Mouse (Mus musculus): ENCODE measurements around the gene Nr1d1.

Nr1d1 gene

DNA sequence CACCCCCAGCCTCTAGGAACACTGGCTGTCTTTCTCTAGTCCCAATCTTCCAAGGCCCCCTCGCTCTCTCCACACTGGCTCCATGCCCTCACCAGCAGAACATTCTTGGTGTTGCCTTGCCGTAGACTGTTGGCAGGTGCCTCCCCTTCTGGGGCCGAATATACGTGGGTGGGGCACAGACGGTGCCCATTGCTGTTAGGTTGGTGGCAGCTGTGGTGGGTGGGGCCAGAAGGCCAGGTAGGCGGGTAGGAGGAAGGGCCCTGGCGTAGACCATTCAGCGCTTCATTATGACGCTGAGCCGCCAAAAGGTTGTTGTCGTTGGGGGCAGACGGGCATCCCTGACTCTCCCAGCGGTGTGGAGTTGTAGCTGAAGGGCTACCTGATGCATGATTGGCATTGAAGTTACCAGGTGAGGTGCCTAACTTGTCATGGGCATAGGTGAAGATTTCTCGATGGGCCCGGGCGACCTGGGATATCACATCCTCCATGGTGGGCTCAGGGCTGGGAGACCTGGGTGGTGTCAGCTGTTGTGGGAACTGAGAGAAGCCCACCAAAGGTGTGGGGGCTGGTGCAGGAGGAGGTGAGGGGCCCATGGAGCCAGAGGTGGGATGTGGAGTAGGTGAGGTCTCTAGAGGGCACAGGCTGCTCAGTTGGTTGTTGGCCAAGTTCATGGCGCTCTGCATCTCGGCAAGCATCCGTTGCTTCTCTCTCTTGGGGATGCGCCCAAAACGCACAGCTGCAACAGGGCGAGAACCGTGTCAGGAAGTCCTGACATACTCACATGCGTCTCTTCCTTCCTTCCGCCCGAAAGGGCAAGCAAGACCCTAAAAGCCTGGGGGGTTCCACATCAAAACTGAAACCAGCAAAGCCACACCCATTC is 4.8 kb downstream of the Nr1d1 start:
- no peak for DNase-seq (ENCODE audit: low spot score in 2 of 2)

DNA sequence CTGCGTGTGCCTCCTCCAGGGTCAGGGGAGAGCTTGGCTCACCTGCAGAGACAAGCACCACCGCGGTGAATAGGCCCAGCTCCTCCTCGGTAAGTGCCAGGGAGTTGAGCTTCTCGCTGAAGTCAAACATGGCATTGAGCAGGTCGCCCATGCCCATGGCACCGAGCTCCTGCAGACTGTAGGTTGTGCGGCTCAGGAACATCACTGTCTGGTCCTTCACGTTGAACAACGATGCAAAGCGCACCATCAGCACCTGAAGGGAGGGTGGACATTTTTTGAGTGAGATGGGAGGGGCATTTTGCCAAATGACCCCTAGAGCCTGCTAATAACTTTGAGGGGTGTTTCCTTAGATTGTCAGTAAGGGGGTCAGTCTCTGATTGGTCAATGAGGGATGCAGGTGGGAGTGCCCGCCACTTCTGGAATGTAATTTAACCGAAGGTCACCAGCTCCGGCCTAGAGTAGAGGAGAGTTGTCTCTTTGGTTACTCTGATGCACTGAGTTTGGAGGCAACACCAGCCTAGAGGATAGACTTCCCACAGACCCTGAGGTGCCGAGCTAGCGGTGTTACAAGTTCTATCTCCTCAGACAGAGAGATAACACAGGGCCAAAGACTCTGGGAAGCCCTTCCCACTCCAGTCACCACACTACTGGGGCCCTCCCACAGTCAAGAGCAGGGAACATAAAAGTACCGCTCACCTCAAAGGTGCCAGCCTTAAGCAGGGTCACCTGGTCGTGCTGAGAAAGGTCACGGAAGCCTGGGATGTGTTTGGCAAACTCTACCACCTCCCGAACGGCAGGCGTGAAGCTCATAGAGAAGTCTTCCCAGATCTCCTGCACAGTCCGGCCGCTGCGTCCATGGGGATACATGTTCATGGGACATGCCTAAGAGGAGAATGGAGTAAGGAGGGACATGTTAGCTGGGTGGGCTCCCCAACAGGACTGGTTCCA is 5.9 kb downstream of the Nr1d1 start:
- no peak for DNase-seq (ENCODE audit: low spot score in 2 of 2)

DNA sequence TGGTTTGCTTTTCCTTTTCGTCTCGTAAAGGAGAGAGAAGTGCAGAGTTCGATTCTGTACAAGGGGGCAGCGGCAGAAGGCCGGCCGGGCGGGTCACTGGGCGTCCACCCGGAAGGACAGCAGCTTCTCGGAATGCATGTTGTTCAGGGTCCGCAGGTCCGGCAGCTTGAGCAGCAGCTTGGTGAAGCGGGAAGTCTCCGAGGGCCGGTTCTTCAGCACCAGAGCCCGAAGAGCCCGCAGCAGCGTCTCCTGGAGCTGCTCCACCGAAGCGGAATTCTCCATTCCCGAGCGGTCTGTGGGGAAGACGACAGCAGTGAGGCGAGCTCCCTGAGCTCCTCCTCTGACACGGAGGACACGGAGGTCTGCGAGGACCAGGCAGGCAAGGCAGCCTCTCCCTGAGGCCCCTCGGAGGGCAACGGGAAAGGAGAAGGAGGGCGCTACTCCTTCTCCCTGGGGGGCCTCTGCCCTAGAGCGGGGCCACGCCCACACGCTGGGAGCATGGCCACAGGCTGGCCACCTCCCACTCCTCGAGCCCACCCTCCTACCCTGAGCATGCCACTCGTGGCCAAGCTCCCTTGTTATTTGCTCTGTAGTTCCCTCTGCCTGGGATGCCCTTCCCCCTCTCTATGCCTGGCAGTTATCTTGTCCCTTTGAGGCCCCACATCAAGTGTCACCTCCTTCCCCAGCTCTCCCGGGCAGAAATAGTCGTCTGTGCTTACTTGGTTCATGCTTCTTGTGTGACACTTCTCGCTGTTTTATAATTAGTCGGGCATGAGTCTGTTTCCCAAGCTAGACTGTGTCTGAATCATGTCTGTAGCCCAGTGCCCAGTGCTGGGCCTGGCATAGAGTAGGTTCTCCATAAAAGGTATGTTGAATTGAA is 6.8 kb downstream of the Nr1d1 start:
- DNase-seq (ENCODE audit: low spot score in 2 of 2), result no peak

DNA sequence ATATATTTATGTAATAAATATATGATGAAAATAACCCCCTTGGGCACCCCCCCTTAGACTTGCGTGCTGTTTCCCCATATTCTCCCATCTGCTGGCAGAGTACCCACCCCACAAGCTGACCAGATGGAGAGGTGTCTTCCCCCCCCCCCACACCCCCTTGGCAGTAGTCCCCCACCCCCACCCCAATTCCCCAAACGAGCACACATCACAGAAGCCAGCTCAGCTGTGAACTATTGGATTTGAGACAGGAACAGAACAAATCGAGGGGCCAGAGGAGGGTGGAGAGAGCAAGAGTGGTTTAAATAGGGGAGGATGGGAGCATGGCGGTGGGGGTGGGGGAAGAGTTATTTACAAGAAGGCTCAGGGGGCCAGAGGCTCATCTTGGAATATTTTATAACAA is 7.4 kb downstream of the Nr1d1 start:
- DNase-seq (ENCODE audit: low spot score in 2 of 2), result no peak

DNA sequence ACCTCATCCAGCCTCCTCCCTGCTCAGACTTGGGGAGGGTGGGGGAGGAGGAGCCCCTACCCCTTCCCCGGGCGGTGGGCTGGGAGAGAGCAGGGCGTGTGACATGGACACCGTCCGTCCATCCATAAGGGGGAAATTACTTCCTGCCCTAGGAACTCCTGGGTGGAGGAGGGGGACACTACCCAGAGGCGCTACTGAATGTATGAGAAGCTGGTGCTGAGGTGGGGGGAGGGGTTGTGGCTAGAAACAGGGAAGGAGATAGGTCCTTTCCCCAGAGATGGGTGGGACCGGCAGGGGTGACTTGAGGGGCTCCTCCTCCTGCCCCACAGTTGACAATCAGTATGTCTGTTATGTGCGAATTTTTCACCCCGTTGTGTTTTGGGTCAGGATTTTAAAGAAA is 7.9 kb downstream of the Nr1d1 start:
- no peak for DNase-seq (ENCODE audit: low spot score in 2 of 2)

DNA sequence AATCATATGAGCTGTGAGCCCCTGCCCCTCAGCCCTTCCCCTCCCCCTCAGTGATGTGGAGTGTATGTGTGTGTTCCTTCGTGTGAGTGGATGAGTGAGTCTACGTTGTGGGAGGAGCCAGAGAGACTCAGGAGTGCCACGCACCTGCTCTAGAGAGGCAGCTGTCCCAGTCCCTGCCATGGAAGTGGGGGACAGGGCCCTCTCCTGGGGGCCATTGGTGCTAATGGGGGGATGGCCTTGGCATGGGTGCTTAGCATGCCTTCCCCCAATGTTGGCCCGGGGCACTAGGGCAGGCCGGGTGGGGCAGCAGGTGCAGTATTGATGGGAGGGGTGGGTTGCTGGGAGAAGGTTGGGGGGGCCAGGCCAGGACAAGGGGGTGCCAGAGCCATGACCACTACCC is 8.3 kb downstream of the Nr1d1 start:
- no peak for DNase-seq (ENCODE audit: low spot score in 2 of 2)

DNA sequence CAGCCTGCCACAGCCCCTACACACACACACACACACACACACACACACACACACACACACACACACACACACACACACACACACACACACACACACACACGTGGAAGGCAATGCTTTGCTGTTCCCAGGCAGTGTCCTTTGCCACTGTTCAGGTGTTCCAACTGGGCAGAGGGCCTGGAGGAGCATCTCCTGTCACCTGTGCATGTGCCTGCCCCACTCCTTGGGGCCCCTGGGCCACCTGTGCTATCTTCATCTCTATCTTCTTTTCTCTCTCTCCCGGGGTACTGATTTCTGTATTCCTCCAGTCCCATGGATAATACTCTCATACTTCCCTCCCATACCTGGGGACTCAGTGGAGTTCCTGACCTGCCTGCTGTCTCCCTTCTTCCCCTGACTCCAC is 8.8 kb downstream of the Nr1d1 start:
- DNase-seq (ENCODE audit: low spot score in 2 of 2), result no peak

DNA sequence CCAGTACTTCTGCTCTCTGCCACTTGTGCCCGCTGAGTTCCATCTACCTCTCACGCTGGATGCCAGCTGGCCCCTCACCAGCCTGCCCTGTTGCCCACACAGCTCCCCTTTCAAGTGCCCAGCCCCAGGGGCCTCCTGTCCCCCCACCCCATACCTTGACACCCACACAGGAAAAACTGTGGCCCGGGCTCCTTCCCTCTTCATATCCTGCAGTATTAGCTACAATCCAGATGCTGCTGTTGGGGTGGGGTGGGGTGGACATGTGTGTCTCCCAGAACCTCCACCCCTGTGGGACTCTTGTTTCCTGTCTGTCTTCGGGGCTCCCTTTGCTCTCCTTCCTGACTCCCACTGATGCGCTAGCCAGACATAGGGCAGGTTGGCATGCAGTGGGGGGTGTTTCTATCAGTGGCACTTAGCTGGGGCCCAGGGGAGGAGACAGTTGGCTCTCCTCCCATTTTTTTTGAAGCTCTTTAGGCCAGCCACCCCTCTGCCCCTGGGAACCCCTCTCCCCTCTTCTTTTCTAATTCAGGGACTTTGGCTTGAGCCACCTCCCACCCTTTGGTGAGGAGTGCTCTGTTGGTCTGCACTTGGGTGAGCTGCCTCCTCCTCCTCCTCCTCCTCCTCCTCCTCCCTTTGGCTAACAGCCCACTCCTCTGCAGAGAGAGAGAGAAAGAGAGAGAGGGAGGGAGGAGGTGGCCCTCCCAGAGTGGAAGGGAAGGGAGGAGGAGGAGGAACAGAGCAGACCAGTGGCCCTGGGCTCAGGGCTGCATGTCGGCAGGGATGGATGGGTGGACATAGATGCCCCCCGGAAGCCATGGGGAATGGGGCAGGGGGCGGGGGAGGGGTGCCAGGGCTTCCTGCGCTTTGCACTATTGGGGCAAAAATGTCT is 9.5 kb downstream of the Nr1d1 start:
- no peak for DNase-seq (ENCODE audit: low spot score in 2 of 2)

DNA sequence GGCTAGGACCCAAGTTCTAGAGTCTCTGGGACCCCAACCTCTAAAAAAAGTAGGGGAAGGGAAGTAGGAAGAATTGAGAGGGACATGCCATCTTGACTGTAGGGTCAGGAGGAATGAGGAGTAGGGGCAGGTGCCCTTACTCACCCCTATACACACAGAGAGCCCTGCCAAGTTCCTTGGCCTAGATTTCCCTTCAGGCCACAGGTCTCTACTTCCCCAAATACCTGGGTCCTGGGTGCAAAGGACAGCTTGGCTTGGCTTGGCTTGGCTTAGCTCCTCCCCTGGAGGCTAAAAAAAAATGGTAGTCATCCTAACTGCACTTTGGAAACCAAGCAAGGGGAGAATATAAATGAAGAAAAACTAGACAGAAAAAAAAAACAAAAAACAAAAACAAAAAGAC is 10.4 kb downstream of the Nr1d1 start:
- no peak for DNase-seq (ENCODE audit: low spot score in 2 of 2)

DNA sequence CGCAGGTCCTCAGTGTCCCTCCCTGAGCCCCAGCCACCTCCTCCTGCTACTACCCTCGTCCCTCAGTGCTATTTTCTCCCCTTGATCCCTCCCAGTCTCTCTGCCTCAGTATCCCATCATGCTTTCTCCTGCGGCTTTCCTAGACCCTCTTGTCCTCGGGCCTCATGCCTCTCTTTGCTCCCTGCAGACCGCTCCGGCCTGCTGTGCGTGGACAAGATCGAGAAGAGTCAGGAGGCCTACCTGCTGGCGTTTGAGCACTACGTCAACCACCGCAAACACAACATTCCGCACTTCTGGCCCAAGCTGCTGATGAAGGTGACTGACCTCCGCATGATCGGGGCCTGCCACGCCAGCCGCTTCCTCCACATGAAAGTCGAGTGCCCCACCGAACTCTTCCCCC is 11.0 kb downstream of the Nr1d1 start:
- DNase-seq (ENCODE audit: low spot score in 2 of 2), result no peak

DNA sequence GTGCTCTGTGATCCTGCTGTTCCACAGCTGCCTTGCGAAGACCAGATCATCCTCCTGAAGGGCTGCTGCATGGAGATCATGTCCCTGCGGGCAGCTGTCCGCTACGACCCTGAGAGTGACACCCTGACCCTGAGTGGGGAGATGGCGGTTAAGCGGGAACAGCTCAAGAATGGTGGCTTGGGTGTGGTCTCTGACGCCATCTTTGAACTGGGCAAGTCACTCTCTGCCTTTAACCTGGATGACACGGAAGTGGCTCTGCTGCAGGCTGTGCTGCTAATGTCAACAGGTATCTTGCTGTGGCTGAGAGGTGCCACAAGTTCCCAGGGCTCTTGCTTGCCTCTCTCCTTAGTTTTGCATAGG is 11.7 kb downstream of the Nr1d1 start:
- no peak for DNase-seq (ENCODE audit: low spot score in 2 of 2)

DNA sequence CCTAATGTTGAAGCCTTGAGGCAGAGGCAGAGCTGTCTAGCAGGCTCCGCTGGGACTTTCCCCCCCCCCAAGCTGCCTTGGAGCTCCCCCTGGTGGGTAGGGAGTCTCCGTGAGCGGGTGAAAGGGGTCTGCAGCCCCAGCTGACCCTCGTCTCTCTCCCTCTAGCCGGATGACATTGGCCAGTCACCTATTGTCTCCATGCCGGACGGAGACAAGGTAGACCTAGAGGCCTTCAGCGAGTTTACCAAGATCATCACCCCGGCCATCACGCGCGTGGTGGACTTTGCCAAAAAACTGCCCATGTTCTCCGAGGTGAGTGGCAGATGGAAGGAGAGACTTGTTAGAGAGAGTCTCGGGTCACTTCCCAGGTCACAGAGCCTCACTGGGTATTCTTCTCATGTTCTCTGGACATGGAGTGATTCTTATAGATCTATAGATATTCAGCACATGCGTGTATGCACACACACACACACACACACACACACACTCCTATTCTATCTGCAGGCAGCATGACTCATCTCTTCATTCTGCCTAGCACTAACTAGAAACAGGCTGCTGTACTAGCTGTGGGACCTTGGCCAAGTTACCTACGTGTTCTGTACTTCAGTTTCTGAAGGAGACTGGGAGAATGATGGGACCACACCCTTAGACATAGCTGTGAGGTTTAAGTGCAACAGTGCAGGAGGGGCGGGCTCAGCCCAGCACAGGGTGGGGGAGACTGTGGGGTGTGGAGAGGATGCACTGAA is 12.2 kb downstream of the Nr1d1 start:
- DNase-seq (ENCODE audit: low spot score in 2 of 2), result no peak

DNA sequence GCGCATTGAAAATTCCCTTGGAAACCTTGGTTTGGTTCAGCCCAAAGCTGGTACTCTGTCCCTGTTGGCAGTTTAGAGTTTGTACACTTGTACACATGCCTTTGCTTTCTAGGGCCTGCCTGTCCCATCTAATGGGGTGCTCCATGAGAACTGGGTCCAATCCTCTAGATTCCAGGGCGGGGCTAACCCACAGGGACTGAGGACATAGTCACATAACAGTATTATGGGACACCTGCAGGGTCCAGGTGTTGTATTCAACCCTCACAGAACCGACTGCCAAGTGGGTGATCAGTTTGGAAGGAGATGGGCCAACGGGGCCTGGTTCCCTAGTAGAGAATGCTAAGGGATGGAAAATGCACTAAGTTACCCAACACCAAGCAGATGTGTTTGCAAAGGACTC is 13.2 kb downstream of the Nr1d1 start:
- no peak for DNase-seq (ENCODE audit: low spot score in 2 of 2)

DNA sequence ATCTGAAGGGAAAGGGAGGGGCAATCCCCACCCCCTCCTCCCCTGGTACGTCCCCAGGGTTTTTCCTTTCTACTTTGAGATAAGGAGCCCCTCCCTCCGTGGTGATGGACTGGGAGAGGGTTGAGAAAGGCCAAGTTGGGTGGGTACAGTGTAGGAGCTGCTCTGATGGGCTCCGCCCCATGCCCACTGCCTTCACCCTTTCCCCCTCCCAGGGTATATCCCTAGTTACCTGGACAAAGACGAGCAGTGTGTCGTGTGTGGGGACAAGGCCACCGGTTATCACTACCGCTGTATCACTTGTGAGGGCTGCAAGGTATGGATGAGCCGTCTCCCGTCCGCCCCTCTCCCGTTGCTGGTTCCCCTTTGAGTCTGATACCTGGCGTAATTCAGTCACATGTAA is 18.4 kb downstream of the Nr1d1 start:
- DNase-seq (ENCODE audit: low spot score in 2 of 2), result no peak

DNA sequence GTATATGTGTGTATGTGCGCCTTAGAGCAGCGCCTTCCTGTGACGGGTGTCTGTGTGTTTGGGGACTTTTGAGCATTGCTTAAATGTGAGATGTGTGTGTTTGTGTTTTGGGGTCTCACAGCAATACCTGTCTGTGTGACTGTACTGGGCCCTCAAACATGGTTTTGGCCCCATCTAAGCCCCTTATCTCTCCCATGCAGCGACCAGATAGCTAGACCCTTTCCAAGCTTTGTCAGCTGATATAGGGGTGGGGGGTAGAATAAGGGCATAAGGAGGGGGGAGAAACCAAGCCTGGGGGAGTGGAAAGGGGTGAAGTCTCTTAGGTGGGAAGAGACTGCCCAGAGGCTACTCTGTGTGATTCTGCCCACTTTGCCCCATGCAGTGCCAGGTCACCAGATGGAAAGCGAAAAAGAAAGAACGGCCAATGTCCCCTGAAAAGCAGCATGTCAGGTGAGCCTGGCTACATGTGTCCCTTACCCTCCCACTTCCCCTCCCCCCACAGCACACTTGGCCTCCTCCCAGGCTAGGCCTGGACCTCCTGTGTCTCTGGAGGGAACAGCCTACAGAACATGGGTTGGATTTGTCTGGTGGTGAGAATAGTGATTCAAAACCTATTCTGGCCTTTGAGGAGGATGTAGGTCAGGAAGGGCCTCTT is 19.3 kb downstream of the Nr1d1 start:
- no peak for DNase-seq (ENCODE audit: low spot score in 2 of 2)

DNA sequence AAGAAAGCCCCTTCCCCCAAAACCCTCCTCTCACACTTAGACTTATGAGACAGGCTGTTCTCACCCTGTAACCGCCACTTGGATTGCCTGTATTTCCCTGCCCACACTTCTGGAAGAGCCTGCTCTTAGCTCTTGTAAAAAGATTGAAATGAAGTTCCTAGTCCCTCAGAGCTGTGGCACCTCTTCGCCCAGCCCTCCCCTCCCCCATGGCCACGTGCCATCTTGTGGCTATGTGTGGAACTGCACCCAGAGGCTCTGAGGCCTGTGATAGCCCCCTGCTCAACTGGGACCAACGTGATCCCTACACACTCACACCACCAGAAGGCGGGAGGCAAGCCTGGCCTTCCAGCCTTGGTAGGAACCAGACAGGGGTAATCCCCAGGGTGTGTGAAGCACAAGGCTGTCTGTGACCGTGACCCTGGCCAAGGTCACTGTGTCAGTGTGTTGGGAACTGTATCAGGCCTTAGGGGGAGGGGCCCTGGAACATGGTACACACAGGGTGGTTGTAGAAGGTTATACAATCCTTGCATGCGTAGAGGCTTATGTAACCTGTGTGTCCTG is 20.4 kb downstream of the Nr1d1 start:
- DNase-seq (ENCODE audit: low spot score in 2 of 2), result no peak

DNA sequence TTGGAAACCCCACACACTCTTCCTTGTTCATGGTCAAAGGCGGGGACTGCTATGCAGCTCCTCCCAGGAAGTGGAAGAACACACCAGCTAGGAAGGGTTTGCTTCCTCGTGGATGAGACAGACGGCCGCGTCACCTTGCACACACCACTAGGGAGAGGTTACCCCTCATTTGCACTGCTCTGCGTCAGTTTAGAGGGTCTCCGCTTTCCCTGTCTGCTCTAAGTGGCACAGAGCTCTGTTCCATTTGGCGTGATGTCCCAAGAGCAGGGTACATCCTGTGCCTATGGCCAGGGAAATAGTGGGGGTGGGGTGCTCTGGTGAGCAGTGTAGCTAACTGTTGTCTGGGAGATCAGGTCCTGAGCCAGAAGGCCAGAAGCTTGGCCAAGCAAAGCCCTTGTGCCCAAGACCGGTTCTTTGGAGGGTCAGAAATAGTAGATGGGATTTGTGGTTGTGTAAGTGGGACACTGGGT is 20.9 kb downstream of the Nr1d1 start:
- DNase-seq (ENCODE audit: low spot score in 2 of 2), result no peak

DNA sequence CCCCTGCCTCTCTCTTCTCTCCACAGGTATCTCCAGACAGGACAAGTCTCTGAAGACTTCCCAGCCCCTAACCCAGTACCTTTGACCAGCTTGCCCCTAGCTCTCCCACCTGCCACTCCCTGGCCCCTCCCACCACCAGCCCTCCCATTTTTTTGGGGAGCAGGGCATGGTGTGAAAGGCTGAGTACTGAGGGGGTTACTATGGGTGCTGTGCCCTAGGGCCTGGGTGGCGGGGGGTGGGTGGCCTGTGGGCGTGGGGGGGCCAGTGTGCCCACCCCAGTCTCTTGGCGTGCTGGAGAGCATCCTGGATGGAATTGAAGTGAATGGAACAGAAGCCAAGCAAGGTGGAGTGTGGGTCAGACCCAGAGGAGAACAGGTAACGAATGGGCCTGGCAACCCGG is 21.9 kb downstream of the Nr1d1 start:
- DNase-seq (ENCODE audit: low spot score in 2 of 2), result no peak

DNA sequence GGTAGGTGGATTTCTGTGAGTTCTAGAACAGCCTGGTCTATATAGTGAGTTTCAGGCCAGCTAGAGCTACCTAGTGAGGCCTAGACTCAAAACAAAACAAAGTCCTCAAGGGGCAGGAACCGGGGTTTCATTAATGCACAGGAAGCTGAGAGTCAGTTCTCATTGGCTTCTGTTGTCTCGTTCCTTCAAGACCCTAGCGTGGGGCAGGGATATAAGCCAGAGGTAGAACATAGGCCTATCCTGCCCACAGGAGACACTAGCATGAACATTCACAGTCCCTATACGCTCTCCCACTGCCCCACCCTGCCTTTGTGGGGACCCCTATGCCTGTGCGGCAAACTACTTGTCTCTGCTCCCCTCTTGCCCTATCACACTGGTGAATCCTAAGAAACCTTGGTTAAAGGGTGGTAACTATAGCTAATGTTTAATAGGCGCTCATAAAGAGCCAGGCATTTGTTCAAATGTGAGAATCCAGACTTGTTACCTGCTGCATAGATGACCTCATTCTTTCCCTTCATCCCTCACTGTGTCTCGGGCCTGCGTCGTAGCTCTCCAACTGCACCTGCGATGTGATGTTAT is 22.5 kb downstream of the Nr1d1 start:
- no peak for DNase-seq (ENCODE audit: low spot score in 2 of 2)

Data from urinary bladder, postnatal 36 days (tissue).